Mouse (Mus musculus) CH12.LX (cell line): ENCODE measurements around the gene Samsn1.

Experiments used
- CTCF ChIP-seq, 2 experiments: IDR thresholded peaks in 1 of 2; conservative IDR thresholded peaks in 1 of 2; 2 replicates each; pipeline ENCODE4 v1.5.1; 2011 to 2012; ENCODE audit warnings: low read depth in 2 of 2, low read length in 2 of 2, improper control_type of control experiment in 1 of 2, inconsistent platforms in 1 of 2, mild to moderate bottlenecking in 1 of 2, moderate library complexity in 1 of 2
- EP300 ChIP-seq: IDR thresholded peaks from 2 replicates; pipeline ENCODE4 v1.6.1; 2011; ENCODE audit warnings: low read length, improper control_type of control experiment
- ETS1 ChIP-seq: conservative IDR thresholded peaks from 2 replicates; pipeline ENCODE4 v1.6.1; 2012; ENCODE audit warnings: low read depth, mild to moderate bottlenecking, inconsistent platforms, low read length, improper control_type of control experiment, moderate library complexity
- GABPA ChIP-seq: IDR thresholded peaks from 2 replicates; pipeline ENCODE4 v1.6.1; 2012; ENCODE audit warnings: low read depth, low read length, improper control_type of control experiment, inconsistent platforms; ENCODE audit not compliant: insufficient replicate concordance
- MAFK ChIP-seq: IDR thresholded peaks from 2 replicates; pipeline ENCODE4 v1.6.1; 2011; ENCODE audit warnings: low read length, improper control_type of control experiment; ENCODE audit not compliant: insufficient replicate concordance
- MAX ChIP-seq: IDR thresholded peaks from 2 replicates; pipeline ENCODE4 v1.6.1; 2011; ENCODE audit warnings: low read length, improper control_type of control experiment
- POLR2A ChIP-seq: IDR thresholded peaks from 2 replicates; pipeline ENCODE4 v1.6.1; 2011; ENCODE audit warnings: low read depth, mild to moderate bottlenecking, improper control_type of control experiment, low read length
- POLR2AphosphoS2 ChIP-seq: IDR thresholded peaks from 2 replicates; pipeline ENCODE4 v1.6.1; 2011; ENCODE audit warnings: low read depth, low read length, improper control_type of control experiment
- SIN3A ChIP-seq: IDR thresholded peaks from 2 replicates; pipeline ENCODE4 v1.6.1; 2012; ENCODE audit warnings: low read length, improper control_type of control experiment, inconsistent platforms

DNA sequence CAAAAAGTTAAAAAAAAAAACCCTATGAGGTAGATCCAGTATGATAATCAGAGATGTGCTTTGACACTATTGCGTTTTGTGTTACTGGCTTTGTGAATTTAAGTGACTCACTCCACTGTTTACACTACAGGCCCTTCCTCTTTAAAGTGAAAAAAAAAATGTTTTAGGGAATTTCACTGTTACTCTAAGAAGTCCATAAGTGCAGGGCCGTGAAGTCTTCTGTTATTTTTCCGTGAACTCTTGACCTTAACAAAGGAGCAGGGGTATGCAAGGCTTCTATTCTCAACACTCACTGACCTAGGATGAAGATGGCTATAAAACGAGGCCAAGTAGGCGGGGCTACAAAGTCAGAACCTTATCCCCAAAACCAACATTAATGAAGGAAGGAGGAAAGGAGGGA is 60.6 kb downstream of the Samsn1 start:
- TF ChIP-seq POLR2AphosphoS2: no peak
- TF ChIP-seq SIN3A: no peak
- TF ChIP-seq EP300: no peak
- TF ChIP-seq GABPA: no peak
- no peak for TF ChIP-seq CTCF (conservative IDR thresholded peaks at IDR 0.05 in 1 of 2, IDR thresholded peaks at IDR 0.05 in 1 of 2; ENCODE audit: low read depth in 2 of 2, low read length in 2 of 2)
- no peak for TF ChIP-seq POLR2A
- TF ChIP-seq ETS1: no peak
- no peak for TF ChIP-seq MAFK
- no peak for TF ChIP-seq MAX
